Mouse (Mus musculus) lung, postnatal 0 days (tissue): ENCODE results near the gene 6030468B19Rik. TPM values are rescaled to one million over a fixed set of nuclear protein-coding genes. Genes with fewer than 3 reads are reported as not detected.

ENCODE experiments used
- ATAC-seq: fragments of 200-750 bp; cut with Nextera tagmentation; 2 replicates; pipeline ENCODE4 v1.8.0; 2017; ENCODE audit warnings: moderate library complexity
- DNase-seq: peaks from one replicate; pipeline ENCODE4 v3.0.0-alpha.2; 2016; ENCODE audit warnings: low spot score
- H3K27ac ChIP-seq: fragments of 300-500 bp; sonication (generic); 2 replicates; pipeline ENCODE4 v1.5.1; 2014; ENCODE audit warnings: antibody characterized with exemption, mild to moderate bottlenecking, low read length, mixed read lengths
- H3K27me3 ChIP-seq: fragments of 300-500 bp; sonication (generic); replicated peaks from 2 replicates; pipeline ENCODE4 v1.6.1; 2014; ENCODE audit warnings: low read length, mixed read lengths; ENCODE audit not compliant: insufficient read depth
- H3K36me3 ChIP-seq: fragments of 300-500 bp; sonication (generic); 2 replicates; pipeline ENCODE4 v1.6.1; 2014; ENCODE audit warnings: low read length, mixed read lengths; ENCODE audit not compliant: insufficient read depth
- H3K4me1 ChIP-seq: fragments of 300-500 bp; sonication (generic); 2 replicates; pipeline ENCODE4 v1.6.1; 2014; ENCODE audit warnings: antibody characterized with exemption, low read depth, low read length, mixed read lengths; ENCODE audit not compliant: insufficient read depth
- H3K4me2 ChIP-seq: fragments of 300-500 bp; sonication (generic); replicated peaks from 2 replicates; pipeline ENCODE4 v1.6.1; 2014; ENCODE audit warnings: low read depth, mild to moderate bottlenecking, low read length, moderate library complexity, mixed read lengths
- H3K4me3 ChIP-seq: fragments of 300-500 bp; sonication (generic); 2 replicates; pipeline ENCODE4 v1.5.1; 2014; ENCODE audit warnings: low read depth, low read length
- H3K9ac ChIP-seq: fragments of 300-500 bp; sonication (generic); replicated peaks from 2 replicates; pipeline ENCODE4 v1.6.1; 2014; ENCODE audit warnings: low read depth, mild to moderate bottlenecking
- H3K9me3 ChIP-seq: fragments of 300-500 bp; sonication (generic); 2 replicates; pipeline ENCODE4 v1.6.1; 2016; ENCODE audit warnings: low read length, mixed read lengths
- CTCF ChIP-seq: IDR thresholded peaks from 2 replicates; pipeline ENCODE4 v1.5.1; 2016; ENCODE audit warnings: antibody characterized with exemption, mild to moderate bottlenecking
- EP300 ChIP-seq: IDR thresholded peaks from 2 replicates; pipeline ENCODE4 v1.6.1; 2016; ENCODE audit warnings: antibody characterized with exemption, mild to moderate bottlenecking, control low read depth
- WGBS: fragments of 180-500 bp; shearing (Covaris S2); extraction: QIAGEN DNeasy Blood & Tissue Kit; methylation state at CpG from one replicate; pipeline ENCODE4 v1.1.7; 2014; 5-methylcytosine and 5-hydroxymethylcytosine counted together
- polyA plus RNA-seq: library from polyadenylated mRNA; unstranded; fragments of >200 nt; fragmentation: Nextera tagmentation; extraction: Ambion mirVana; gene quantifications from 2 replicates; pipeline ENCODE4 v1.2.1, GENCODE M21; 2015

The 6030468B19Rik gene
- not detected in 2 replicates for polyA plus RNA-seq

GRCm38 (mm10) chr11:117797511-117798159 lies at the start of gene 6030468B19Rik:
TSS of gene 6030468B19Rik (plus strand) at chr11:117797660.
- WGBS, result 48% methylated on average over 9 of the region's 9 CpGs
- no peak for TF ChIP-seq EP300
- no peak for TF ChIP-seq CTCF
- Histone ChIP-seq H3K27me3 (no peaks in the 10 kb centered on the region), H3K36me3 (no peaks in the 10 kb centered on the region), H3K4me1 (no peaks in the 10 kb centered on the region), H3K9me3 (no peaks in the 10 kb centered on the region), H3K4me3 (no peak within 1 kb of the TSS), H3K9ac (no peak within 1 kb of the TSS), H3K27ac (no peak within 1 kb of the TSS), H3K4me2 (no peak within 1 kb of the TSS)
- no peak for DNase-seq
- ATAC-seq, result peak; percentile 25; the same call in 1 of the 2 replicates

- H3K36me3 ChIP-seq, result peaks cover 67% of the 10 kb centered on the region
- no peak for ATAC-seq
- 83% methylated on average over 4 of the region's 4 CpGs for WGBS
Observed at GRCm38 (mm10) chr11:117748628-117749027, 48.8 kb upstream of the 6030468B19Rik start.

GRCm38 (mm10) chr11:117749414-117749813 lies 48.0 kb upstream of the 6030468B19Rik start:
- no peak for ATAC-seq
- no peak for DNase-seq
- Histone ChIP-seq H3K27me3 (no peaks in the 10 kb centered on the region), H3K4me3 (no peak overlapping the region), H3K4me1 (no peaks in the 10 kb centered on the region), H3K9ac (no peak overlapping the region), H3K27ac (no peak overlapping the region), H3K36me3 (peaks cover 64% of the 10 kb centered on the region), H3K9me3 (no peaks in the 10 kb centered on the region), H3K4me2 (no peak overlapping the region)
- TF ChIP-seq EP300 (no peak), CTCF (no peak)
- WGBS, result 88% methylated on average over 10 of the region's 10 CpGs

More at GRCm38 (mm10) chr11:117748628-117749027, 48.8 kb upstream of the 6030468B19Rik start:
- TF ChIP-seq EP300 (no peak), CTCF (no peak)
- no peaks in the 10 kb centered on the region for H3K4me1 ChIP-seq
- no peaks in the 10 kb centered on the region for H3K9me3 ChIP-seq
- DNase-seq, result no peak
- H3K4me2 ChIP-seq, result no peak overlapping the region
- no peak overlapping the region for H3K4me3 ChIP-seq
- H3K27ac ChIP-seq, result no peak overlapping the region
- no peak overlapping the region for H3K9ac ChIP-seq
- no peaks in the 10 kb centered on the region for H3K27me3 ChIP-seq

GRCm38 (mm10) chr11:117751544-117751943 lies 45.9 kb upstream of the 6030468B19Rik start:
- Histone ChIP-seq H3K27me3 (no peaks in the 10 kb centered on the region), H3K27ac (no peak overlapping the region), H3K4me3 (no peak overlapping the region), H3K4me1 (no peaks in the 10 kb centered on the region), H3K36me3 (peaks cover 69% of the 10 kb centered on the region), H3K9me3 (no peaks in the 10 kb centered on the region), H3K9ac (no peak overlapping the region), H3K4me2 (no peak overlapping the region)
- no peak for ATAC-seq
- DNase-seq, result no peak
- no peak for TF ChIP-seq EP300
- no peak for TF ChIP-seq CTCF
- 82% methylated on average over 6 of the region's 6 CpGs for WGBS

GRCm38 (mm10) chr11:117755891-117756290 lies 41.6 kb upstream of the 6030468B19Rik start:
- WGBS, result 94% methylated on average over 7 of the region's 7 CpGs

GRCm38 (mm10) chr11:117759267-117759666 lies 38.2 kb upstream of the 6030468B19Rik start:
- TF ChIP-seq CTCF (no peak), EP300 (no peak)
- no peak overlapping the region for H3K9ac ChIP-seq
- H3K4me2 ChIP-seq, result no peak overlapping the region
- H3K9me3 ChIP-seq, result no peaks in the 10 kb centered on the region
- no peak for ATAC-seq
- peaks cover 59% of the 10 kb centered on the region for H3K36me3 ChIP-seq
- H3K4me3 ChIP-seq, result no peak overlapping the region
- no peaks in the 10 kb centered on the region for H3K4me1 ChIP-seq
- no peak for DNase-seq
- H3K27ac ChIP-seq, result no peak overlapping the region
- H3K27me3 ChIP-seq, result no peaks in the 10 kb centered on the region
- 80% methylated on average over 10 of the region's 10 CpGs for WGBS

More at GRCm38 (mm10) chr11:117755891-117756290, 41.6 kb upstream of the 6030468B19Rik start:
- Histone ChIP-seq H3K27ac (no peak overlapping the region), H3K4me3 (no peak overlapping the region), H3K27me3 (no peaks in the 10 kb centered on the region), H3K4me2 (no peak overlapping the region), H3K36me3 (peaks cover 65% of the 10 kb centered on the region), H3K9me3 (no peaks in the 10 kb centered on the region), H3K9ac (no peak overlapping the region), H3K4me1 (no peaks in the 10 kb centered on the region)
- DNase-seq, result no peak
- no peak for ATAC-seq
- TF ChIP-seq EP300 (no peak), CTCF (no peak)
